Mouse (Mus musculus): ENCODE measurements around the gene Oser1. TPM values are rescaled to one million over a fixed set of nuclear protein-coding genes. Genes with fewer than 3 reads are reported as not detected.
"Not testable (repeated sequence)": the region's sequence is repeated elsewhere in the genome, so short reads cannot be mapped to it uniquely, and the experiment has no call there.

Oser1 gene
- total and polyA plus RNA-seq, 2 experiments from 2014 or later: 22.9 to 59.6 TPM

DNA sequence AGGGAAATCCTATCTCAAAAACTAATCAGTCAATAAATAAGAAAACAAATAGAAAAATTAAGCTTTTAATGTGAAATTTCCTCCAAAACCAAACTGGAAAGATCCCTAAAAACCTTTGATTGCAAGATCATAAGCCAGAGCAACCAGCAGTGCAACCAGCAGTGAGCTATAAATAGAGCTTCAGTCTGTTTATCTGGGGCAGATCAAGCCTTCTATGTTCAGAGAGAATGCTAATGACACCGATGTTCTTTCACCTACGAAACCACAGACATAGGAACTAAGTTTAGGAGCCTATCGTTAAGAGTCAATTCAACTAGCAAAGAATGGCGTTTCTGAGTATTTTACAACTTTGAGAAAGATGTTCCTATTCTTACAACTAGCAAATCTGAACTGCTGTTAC, 12.7 kb downstream of the Oser1 start:
- DNase-seq (ENCODE audit: low spot score): no peak
- Histone ChIP-seq H3K27ac (no peak overlapping the region), H3K4me3 (ENCODE audit: low read length) (no peak overlapping the region), H3K9me3 (ENCODE audit: low read length) (no peaks in the 10 kb centered on the region), H3K9ac (replicated peaks; ENCODE audit: low read length) (no peak overlapping the region), H3K4me2 (ENCODE audit: low read depth, low read length) (no peak overlapping the region), H3K4me1 (ENCODE audit: insufficient read depth, low read length) (no peaks in the 10 kb centered on the region), H3K36me3 (ENCODE audit: insufficient read depth, low read length) (peaks cover 54% of the 10 kb centered on the region), H3K27me3 (ENCODE audit: insufficient read depth, low read length) (no peaks in the 10 kb centered on the region)
- WGBS: 94% methylated on average over 4 of the region's 4 CpGs
- TF ChIP-seq CTCF (IDR thresholded peaks at IDR 0.05; ENCODE audit: low read depth): no peak
- ATAC-seq: no peak

DNA sequence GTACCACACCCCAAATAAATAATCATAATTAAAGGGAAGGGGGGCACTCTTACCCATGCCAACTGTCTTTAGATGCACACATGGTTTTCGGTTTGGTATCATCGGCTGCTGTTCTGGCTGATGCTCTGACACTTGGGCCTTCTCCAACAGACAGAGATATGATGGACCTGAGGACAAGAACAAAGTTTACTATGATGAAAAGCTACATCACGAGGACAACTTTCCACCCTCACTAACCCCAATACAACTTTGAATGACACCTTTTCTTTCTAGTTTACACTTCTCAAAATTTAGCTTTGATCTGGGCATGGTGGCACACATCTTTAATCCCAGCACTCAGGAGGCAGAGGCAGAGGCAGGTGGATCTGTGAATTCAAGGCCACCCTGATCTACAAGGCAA, 13.2 kb downstream of the Oser1 start:
- not testable (repeated sequence) for H3K4me1 ChIP-seq (ENCODE audit: insufficient read depth, low read length); H3K27ac ChIP-seq; DNase-seq (ENCODE audit: low spot score); H3K9ac ChIP-seq (replicated peaks; ENCODE audit: low read length); ATAC-seq; H3K4me2 ChIP-seq (ENCODE audit: low read depth, low read length); H3K4me3 ChIP-seq (ENCODE audit: low read length); H3K27me3 ChIP-seq (ENCODE audit: insufficient read depth, low read length); H3K9me3 ChIP-seq (ENCODE audit: low read length)
- WGBS: over 99% methylated on average over 3 of the region's 3 CpGs
- peaks cover 54% of the 10 kb centered on the region for H3K36me3 ChIP-seq (ENCODE audit: insufficient read depth, low read length)

DNA sequence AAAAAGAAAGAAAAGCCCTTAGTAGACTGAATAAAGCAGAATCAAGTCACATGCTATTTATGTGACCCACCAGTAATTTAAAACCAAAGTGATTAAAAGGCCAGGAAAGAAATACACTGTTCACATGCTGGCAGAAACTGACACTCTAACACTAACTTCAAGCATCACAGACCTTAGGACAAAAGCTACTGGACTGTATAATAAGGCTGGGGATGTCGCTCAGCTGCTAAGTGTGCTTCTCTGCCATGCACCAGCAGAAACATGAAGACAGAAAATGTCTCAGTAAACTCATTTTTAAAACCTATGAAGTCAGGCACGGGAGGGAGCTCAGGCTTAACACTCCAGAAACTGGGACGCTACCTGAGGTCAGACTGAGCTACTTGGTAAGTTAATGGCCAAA, 14.3 kb downstream of the Oser1 start:
- no peaks in the 10 kb centered on the region for H3K4me1 ChIP-seq (ENCODE audit: insufficient read depth, low read length)
- no peak for TF ChIP-seq CTCF (IDR thresholded peaks at IDR 0.05; ENCODE audit: low read depth)
- DNase-seq (ENCODE audit: low spot score): no peak
- no peak overlapping the region for H3K4me2 ChIP-seq (ENCODE audit: low read depth, low read length)
- 91% methylated on average over 3 of the region's 3 CpGs for WGBS
- H3K27me3 ChIP-seq (ENCODE audit: insufficient read depth, low read length): no peaks in the 10 kb centered on the region
- no peak overlapping the region for H3K27ac ChIP-seq
- no peak overlapping the region for H3K9ac ChIP-seq (replicated peaks; ENCODE audit: low read length)
- no peak for ATAC-seq
- H3K4me3 ChIP-seq (ENCODE audit: low read length): no peak overlapping the region
- no peaks in the 10 kb centered on the region for H3K9me3 ChIP-seq (ENCODE audit: low read length)
- peaks cover 54% of the 10 kb centered on the region for H3K36me3 ChIP-seq (ENCODE audit: insufficient read depth, low read length)

DNA sequence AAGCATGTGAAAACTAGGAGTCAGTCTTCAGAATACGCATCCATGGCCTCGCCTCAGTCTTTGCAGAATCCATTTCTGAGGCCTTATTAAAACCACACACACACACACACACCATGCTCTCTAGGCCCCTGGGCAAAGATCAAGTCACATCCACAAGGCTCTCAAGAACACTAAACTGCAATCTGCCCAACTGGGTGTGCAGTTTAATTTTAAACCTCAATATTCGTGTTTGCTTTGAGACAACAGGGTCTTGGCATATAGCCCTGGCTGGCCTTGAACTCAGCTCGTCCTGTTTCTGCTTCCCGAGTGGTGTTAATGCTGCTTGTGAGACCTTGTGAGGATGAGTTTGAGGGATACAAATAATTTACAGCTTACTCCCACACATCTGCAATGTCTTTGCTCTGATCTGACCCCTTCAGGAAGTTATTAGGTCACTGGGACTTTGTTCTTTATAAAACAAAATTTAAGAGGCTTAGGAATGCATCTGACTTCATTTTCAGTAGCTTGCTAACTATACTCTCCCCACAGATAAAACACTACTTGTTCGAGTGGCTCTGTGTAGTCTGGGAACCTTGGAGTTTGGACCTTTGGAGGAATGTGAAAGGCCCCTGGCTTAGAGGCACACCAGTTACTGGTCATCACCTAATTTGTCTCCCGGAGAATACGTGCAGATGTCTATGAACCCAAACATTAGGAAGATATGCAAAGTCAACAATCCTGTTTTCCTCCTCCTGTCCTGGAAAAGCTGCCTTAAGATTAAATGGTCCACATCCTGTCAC, 20.3 kb downstream of the Oser1 start:
- H3K4me3 ChIP-seq (ENCODE audit: low read length): no peak overlapping the region
- H3K9ac ChIP-seq (replicated peaks; ENCODE audit: low read length): no peak overlapping the region
- no peak for TF ChIP-seq CTCF (IDR thresholded peaks at IDR 0.05; ENCODE audit: low read depth)
- H3K4me1 ChIP-seq (ENCODE audit: insufficient read depth, low read length): no peaks in the 10 kb centered on the region
- ATAC-seq (no peak), DNase-seq (ENCODE audit: low spot score) (no peak)
- no peak overlapping the region for H3K27ac ChIP-seq
- H3K27me3 ChIP-seq (ENCODE audit: insufficient read depth, low read length): no peaks in the 10 kb centered on the region
- H3K9me3 ChIP-seq (ENCODE audit: low read length): no peaks in the 10 kb centered on the region
- H3K36me3 ChIP-seq (ENCODE audit: insufficient read depth, low read length): peaks cover 18% of the 10 kb centered on the region; the same call in 1 of the 2 replicates
- WGBS: 85% methylated on average over 8 of the region's 8 CpGs
- H3K4me2 ChIP-seq (ENCODE audit: low read depth, low read length): no peak overlapping the region

DNA sequence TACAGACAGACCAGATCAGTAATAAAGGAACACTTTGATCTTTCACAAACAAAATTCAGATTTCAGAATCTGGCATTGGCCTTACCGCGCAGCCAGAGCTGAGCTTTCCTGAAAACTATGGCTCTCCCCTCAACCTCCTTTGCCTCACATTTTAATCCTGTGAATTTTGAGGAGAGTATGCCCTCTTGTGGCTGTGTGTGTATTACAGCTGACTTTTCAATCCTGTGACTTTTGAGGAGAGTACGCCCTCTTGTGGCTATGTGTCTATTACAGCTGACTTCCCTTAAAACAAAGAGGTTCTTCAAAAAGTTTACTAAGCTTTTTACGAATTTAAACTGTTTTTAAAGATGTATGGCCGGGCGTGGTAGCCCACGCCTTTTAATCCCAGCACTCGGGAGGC, 23.3 kb downstream of the Oser1 start:
- Histone ChIP-seq H3K4me1 (ENCODE audit: insufficient read depth, low read length) (no peaks in the 10 kb centered on the region), H3K4me2 (ENCODE audit: low read depth, low read length) (no peak overlapping the region), H3K9me3 (ENCODE audit: low read length) (no peaks in the 10 kb centered on the region), H3K36me3 (ENCODE audit: insufficient read depth, low read length) (no peaks in the 10 kb centered on the region; the same call in 1 of the 2 replicates), H3K4me3 (ENCODE audit: low read length) (no peak overlapping the region), H3K27me3 (ENCODE audit: insufficient read depth, low read length) (no peaks in the 10 kb centered on the region), H3K9ac (replicated peaks; ENCODE audit: low read length) (no peak overlapping the region), H3K27ac (no peak overlapping the region)
- DNase-seq (ENCODE audit: low spot score) (peak; percentile 94), ATAC-seq (0 out of 2 replicates have a peak, but pooled peaks have one; percentile 32)
- TF ChIP-seq CTCF (IDR thresholded peaks at IDR 0.05; ENCODE audit: low read depth): peak; percentile 99
- 8% methylated on average over 8 of the region's 8 CpGs for WGBS

DNA sequence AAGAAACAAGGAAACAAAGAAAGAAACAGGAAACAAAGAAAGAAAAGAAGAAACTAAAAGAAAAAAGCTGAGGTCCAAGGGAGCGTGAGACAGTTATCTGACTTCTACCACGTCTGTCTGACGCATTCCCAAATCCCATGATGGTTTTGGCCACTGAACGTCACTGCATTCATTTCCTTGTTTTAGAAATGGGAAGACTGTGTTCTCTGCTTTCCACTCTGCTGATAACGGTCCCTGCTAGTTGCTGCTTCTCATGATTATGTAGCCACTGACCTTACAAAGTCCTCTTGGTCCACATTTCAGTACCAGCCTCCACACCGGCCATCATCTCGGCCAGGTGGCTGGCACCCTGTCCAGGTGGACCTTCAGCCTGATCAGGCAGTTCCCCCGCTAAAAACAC, 25.3 kb downstream of the Oser1 start:
- no peak for TF ChIP-seq CTCF (IDR thresholded peaks at IDR 0.05; ENCODE audit: low read depth)
- WGBS: 71% methylated on average over 8 of the region's 8 CpGs
- Histone ChIP-seq H3K9me3 (ENCODE audit: low read length) (no peaks in the 10 kb centered on the region), H3K4me2 (ENCODE audit: low read depth, low read length) (no peak overlapping the region), H3K4me1 (ENCODE audit: insufficient read depth, low read length) (no peaks in the 10 kb centered on the region), H3K27ac (no peak overlapping the region), H3K36me3 (ENCODE audit: insufficient read depth, low read length) (no peaks in the 10 kb centered on the region), H3K27me3 (ENCODE audit: insufficient read depth, low read length) (no peaks in the 10 kb centered on the region), H3K9ac (replicated peaks; ENCODE audit: low read length) (no peak overlapping the region), H3K4me3 (ENCODE audit: low read length) (no peak overlapping the region)
- no peak for ATAC-seq
- DNase-seq (ENCODE audit: low spot score): no peak

DNA sequence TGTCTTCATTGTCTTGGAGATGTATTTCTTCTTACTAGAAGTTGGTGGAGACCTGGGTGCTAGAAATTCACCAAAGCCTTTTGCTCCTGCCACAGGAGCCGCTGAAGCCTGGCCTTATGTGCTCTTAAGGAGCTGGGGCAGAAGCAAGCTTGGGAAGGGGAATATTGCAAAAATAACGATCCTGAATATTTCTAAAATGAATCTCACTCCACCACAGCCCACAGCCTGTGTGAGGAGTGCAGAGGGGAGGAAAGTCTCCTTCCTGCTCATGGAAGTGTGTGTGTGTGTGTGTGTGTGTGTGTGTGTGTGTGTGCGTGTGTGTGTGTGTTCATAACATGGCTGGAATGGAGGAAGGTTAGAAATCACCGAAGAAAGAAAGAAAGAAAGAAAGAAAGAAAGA, 25.7 kb downstream of the Oser1 start:
- no peaks in the 10 kb centered on the region for H3K4me1 ChIP-seq (ENCODE audit: insufficient read depth, low read length)
- H3K9ac ChIP-seq (replicated peaks; ENCODE audit: low read length): no peak overlapping the region
- TF ChIP-seq CTCF (IDR thresholded peaks at IDR 0.05; ENCODE audit: low read depth): no peak
- no peak overlapping the region for H3K27ac ChIP-seq
- ATAC-seq (no peak), DNase-seq (ENCODE audit: low spot score) (no peak)
- H3K9me3 ChIP-seq (ENCODE audit: low read length): no peaks in the 10 kb centered on the region
- H3K4me2 ChIP-seq (ENCODE audit: low read depth, low read length): no peak overlapping the region
- H3K4me3 ChIP-seq (ENCODE audit: low read length): no peak overlapping the region
- H3K27me3 ChIP-seq (ENCODE audit: insufficient read depth, low read length): no peaks in the 10 kb centered on the region
- 89% methylated on average over 4 of the region's 4 CpGs for WGBS
- H3K36me3 ChIP-seq (ENCODE audit: insufficient read depth, low read length): no peaks in the 10 kb centered on the region
